Mouse (Mus musculus) cerebellum, adult 11-12 months (tissue): ENCODE measurements at regions not wholly inside any gene's neighbourhood (a gene's known extent, or its start where the extent isn't known, plus 50 kb on each side); places are given as distances from the start of the nearest gene placed in this dataset.

Experiments
- DNase-seq: peaks from one replicate; pipeline ENCODE4 v3.0.0; 2022

GRCm38 (mm10) chr8:109012655-109013054 lies 481.2 kb upstream of the Pmfbp1 start:
- DNase-seq = no peak

- DNase-seq = no peak
Observed at GRCm38 (mm10) chr8:109013577-109013976, 480.2 kb upstream of the Pmfbp1 start.

GRCm38 (mm10) chr8:109014746-109015145 lies 479.1 kb upstream of the Pmfbp1 start:
- no peak for DNase-seq

GRCm38 (mm10) chr8:109019565-109019964 lies 474.3 kb upstream of the Pmfbp1 start:
- DNase-seq = no peak

GRCm38 (mm10) chr8:109020102-109020501 lies 473.7 kb upstream of the Pmfbp1 start:
- DNase-seq = no peak

GRCm38 (mm10) chr8:109027923-109028322 lies 465.9 kb upstream of the Pmfbp1 start:
- DNase-seq = no peak

- no peak for DNase-seq
Observed at GRCm38 (mm10) chr8:109053608-109054007, 440.2 kb upstream of the Pmfbp1 start.

- DNase-seq = no peak
Observed at GRCm38 (mm10) chr8:109059152-109059551, 434.7 kb upstream of the Pmfbp1 start.

- DNase-seq = no peak
Observed at GRCm38 (mm10) chr8:109062376-109062775, 431.5 kb upstream of the Pmfbp1 start.

- DNase-seq = no peak
Observed at GRCm38 (mm10) chr8:109073715-109074114, 420.1 kb upstream of the Pmfbp1 start.

- no peak for DNase-seq
Observed at GRCm38 (mm10) chr8:109075006-109075405, 418.8 kb upstream of the Pmfbp1 start.

- DNase-seq = no peak
Observed at GRCm38 (mm10) chr8:109079223-109079622, 414.6 kb upstream of the Pmfbp1 start.

- DNase-seq = no peak
Observed at GRCm38 (mm10) chr8:109081295-109081694, 412.5 kb upstream of the Pmfbp1 start.

GRCm38 (mm10) chr8:109085134-109085533 lies 408.7 kb upstream of the Pmfbp1 start:
- DNase-seq = no peak

- DNase-seq = no peak
Observed at GRCm38 (mm10) chr8:109087781-109088180, 406.0 kb upstream of the Pmfbp1 start.

- no peak for DNase-seq
Observed at GRCm38 (mm10) chr8:109099671-109100070, 394.2 kb upstream of the Pmfbp1 start.

GRCm38 (mm10) chr8:109101416-109101815 lies 392.4 kb upstream of the Pmfbp1 start:
- DNase-seq = no peak

GRCm38 (mm10) chr8:109104798-109105326 lies 389.0 kb upstream of the Pmfbp1 start:
- DNase-seq = no peak

GRCm38 (mm10) chr8:109105693-109106092 lies 388.1 kb upstream of the Pmfbp1 start:
- no peak for DNase-seq

- DNase-seq = no peak
Observed at GRCm38 (mm10) chr8:109106971-109107370, 386.9 kb upstream of the Pmfbp1 start.

- no peak for DNase-seq
Observed at GRCm38 (mm10) chr8:109107762-109108161, 386.1 kb upstream of the Pmfbp1 start.

- no peak for DNase-seq
Observed at GRCm38 (mm10) chr8:109109390-109109789, 384.4 kb upstream of the Pmfbp1 start.

GRCm38 (mm10) chr8:109121776-109122175 lies 372.1 kb upstream of the Pmfbp1 start:
- DNase-seq = no peak

- DNase-seq = no peak
Observed at GRCm38 (mm10) chr8:109142495-109143158, 351.2 kb upstream of the Pmfbp1 start.

- DNase-seq = no peak
Observed at GRCm38 (mm10) chr8:109151711-109152110, 342.1 kb upstream of the Pmfbp1 start.
